Mouse (Mus musculus) midbrain, embryonic 15.5 days (tissue): Measurements from ENCODE around the gene Ftsj1. TPM values are rescaled to one million over a fixed set of nuclear protein-coding genes. Genes with fewer than 3 reads are reported as not detected.

Experiments used
- ATAC-seq: fragments of 200-750 bp; cut with Nextera tagmentation; replicated peaks from 2 replicates; pipeline ENCODE4 v1.8.0; 2017; ENCODE audit warnings: moderate TSS enrichment
- H3K27ac ChIP-seq: fragments of 300-500 bp; sonication (generic); 2 replicates; pipeline ENCODE4 v1.5.1; 2015; ENCODE audit warnings: mild to moderate bottlenecking, inconsistent platforms
- H3K27me3 ChIP-seq: fragments of 300-500 bp; sonication (generic); replicated peaks from 2 replicates; pipeline ENCODE4 v1.6.1; 2015; ENCODE audit warnings: inconsistent platforms
- H3K36me3 ChIP-seq: fragments of 300-500 bp; sonication (generic); replicated peaks from 2 replicates; pipeline ENCODE4 v1.6.1; 2015; ENCODE audit warnings: inconsistent platforms
- H3K4me1 ChIP-seq: fragments of 300-500 bp; sonication (generic); 2 replicates; pipeline ENCODE4 v1.6.1; 2015; ENCODE audit warnings: inconsistent platforms
- H3K4me2 ChIP-seq: fragments of 300-500 bp; sonication (generic); 2 replicates; pipeline ENCODE4 v1.6.1; 2015; ENCODE audit warnings: inconsistent platforms, mild to moderate bottlenecking, moderate library complexity
- H3K4me3 ChIP-seq: fragments of 300-500 bp; sonication (generic); 2 replicates; pipeline ENCODE4 v1.5.1; 2015; ENCODE audit warnings: mild to moderate bottlenecking, inconsistent platforms
- H3K9ac ChIP-seq: fragments of 300-500 bp; sonication (generic); 2 replicates; pipeline ENCODE4 v1.6.1; 2015; ENCODE audit warnings: mild to moderate bottlenecking, inconsistent platforms
- H3K9me3 ChIP-seq: fragments of 300-500 bp; sonication (generic); 2 replicates; pipeline ENCODE4 v1.6.1; 2016; ENCODE audit warnings: inconsistent platforms
- WGBS: fragments of 180-500 bp; shearing (Covaris S2); methylation state at CpG from one replicate; pipeline ENCODE4 v1.1.7; 2015; ENCODE audit warnings: mixed read lengths; 5-methylcytosine and 5-hydroxymethylcytosine counted together
- polyA plus RNA-seq: library from polyadenylated mRNA; unstranded; fragments of >200 nt; fragmentation: Nextera tagmentation; extraction: Ambion mirVana; gene quantifications from 2 replicates; pipeline ENCODE4 v1.2.1, GENCODE M21; 2015

Ftsj1 gene
- polyA plus RNA-seq, 1 experiment from 2014 or later, result 51.7 TPM

- H3K36me3 ChIP-seq, result no peaks in the 10 kb centered on the region
- no peak overlapping the region for H3K4me2 ChIP-seq
- peaks cover 6% of the 10 kb centered on the region for H3K4me1 ChIP-seq
- WGBS, result 91% methylated on average over 8 of the region's 8 CpGs
- no peak overlapping the region for H3K9ac ChIP-seq
- no peak for ATAC-seq
- H3K27ac ChIP-seq, result no peak overlapping the region
- H3K9me3 ChIP-seq, result no peaks in the 10 kb centered on the region
- no peaks in the 10 kb centered on the region for H3K27me3 ChIP-seq
- H3K4me3 ChIP-seq, result no peak overlapping the region
These were observed 3.6 kb downstream of the Ftsj1 start for GRCm38 (mm10) chrX:8248542-8249120.

- no peak overlapping the region for H3K9ac ChIP-seq
- no peak overlapping the region for H3K4me3 ChIP-seq
- no peak overlapping the region for H3K4me2 ChIP-seq
- H3K36me3 ChIP-seq, result no peaks in the 10 kb centered on the region
- H3K9me3 ChIP-seq, result no peaks in the 10 kb centered on the region
- no peak for ATAC-seq
- 83% methylated on average over 2 of the region's 2 CpGs for WGBS
- no peak overlapping the region for H3K27ac ChIP-seq
- peaks cover 6% of the 10 kb centered on the region for H3K4me1 ChIP-seq
- no peaks in the 10 kb centered on the region for H3K27me3 ChIP-seq
These were observed 4.5 kb downstream of the Ftsj1 start for GRCm38 (mm10) chrX:8247680-8248079.

- WGBS, result 65% methylated on average over 13 of the region's 13 CpGs
- ATAC-seq, result no peak
- Histone ChIP-seq H3K9ac (no peak overlapping the region), H3K27ac (no peak overlapping the region), H3K9me3 (no peaks in the 10 kb centered on the region), H3K4me3 (no peak overlapping the region), H3K27me3 (no peaks in the 10 kb centered on the region), H3K4me2 (no peak overlapping the region), H3K4me1 (no peaks in the 10 kb centered on the region), H3K36me3 (no peaks in the 10 kb centered on the region)
These were observed 13.3 kb downstream of the Ftsj1 start for GRCm38 (mm10) chrX:8238804-8239395.

- Histone ChIP-seq H3K4me3 (no peak overlapping the region), H3K9me3 (no peaks in the 10 kb centered on the region), H3K27me3 (no peaks in the 10 kb centered on the region), H3K36me3 (no peaks in the 10 kb centered on the region), H3K27ac (no peak overlapping the region), H3K9ac (no peak overlapping the region), H3K4me1 (no peaks in the 10 kb centered on the region), H3K4me2 (no peak overlapping the region)
- ATAC-seq, result no peak
- WGBS, result 82% methylated on average over 2 of the region's 2 CpGs
These were observed 15.5 kb downstream of the Ftsj1 start for GRCm38 (mm10) chrX:8236704-8237103.

GRCm38 (mm10) chrX:8233602-8234001 is 18.6 kb downstream of the Ftsj1 start:
- WGBS, result 69% methylated on average over 3 of the region's 3 CpGs
- Histone ChIP-seq H3K36me3 (no peaks in the 10 kb centered on the region), H3K9ac (no peak overlapping the region), H3K27ac (no peak overlapping the region), H3K9me3 (no peaks in the 10 kb centered on the region), H3K4me2 (no peak overlapping the region), H3K27me3 (no peaks in the 10 kb centered on the region), H3K4me3 (no peak overlapping the region), H3K4me1 (no peaks in the 10 kb centered on the region)
- ATAC-seq, result no peak

GRCm38 (mm10) chrX:8230272-8230671 is 21.9 kb downstream of the Ftsj1 start:
- Histone ChIP-seq H3K9ac (no peak overlapping the region), H3K4me1 (no peaks in the 10 kb centered on the region), H3K36me3 (no peaks in the 10 kb centered on the region), H3K9me3 (no peaks in the 10 kb centered on the region), H3K4me3 (no peak overlapping the region), H3K4me2 (no peak overlapping the region), H3K27ac (no peak overlapping the region), H3K27me3 (no peaks in the 10 kb centered on the region)
- ATAC-seq, result no peak
- 76% methylated on average over 4 of the region's 4 CpGs for WGBS

GRCm38 (mm10) chrX:8223473-8223872 is 28.7 kb downstream of the Ftsj1 start:
- Histone ChIP-seq H3K27ac (no peak overlapping the region), H3K4me3 (no peak overlapping the region), H3K27me3 (no peaks in the 10 kb centered on the region), H3K4me2 (no peak overlapping the region), H3K4me1 (no peaks in the 10 kb centered on the region), H3K9ac (no peak overlapping the region), H3K36me3 (no peaks in the 10 kb centered on the region), H3K9me3 (no peaks in the 10 kb centered on the region)
- 87% methylated on average over 7 of the region's 7 CpGs for WGBS
- ATAC-seq, result no peak

- Histone ChIP-seq H3K9ac (no peak overlapping the region), H3K36me3 (no peaks in the 10 kb centered on the region), H3K4me1 (no peaks in the 10 kb centered on the region), H3K27ac (no peak overlapping the region), H3K9me3 (no peaks in the 10 kb centered on the region), H3K4me3 (no peak overlapping the region), H3K27me3 (no peaks in the 10 kb centered on the region), H3K4me2 (no peak overlapping the region)
- ATAC-seq, result no peak
- 50% methylated on average over 7 of the region's 7 CpGs for WGBS
These were observed 29.4 kb downstream of the Ftsj1 start for GRCm38 (mm10) chrX:8222678-8223421.

GRCm38 (mm10) chrX:8222296-8222677 is 29.9 kb downstream of the Ftsj1 start:
- WGBS, result 78% methylated on average over 3 of the region's 3 CpGs
- H3K36me3 ChIP-seq, result no peaks in the 10 kb centered on the region
- no peaks in the 10 kb centered on the region for H3K4me1 ChIP-seq
- H3K4me2 ChIP-seq, result no peak overlapping the region
- no peak overlapping the region for H3K9ac ChIP-seq
- no peaks in the 10 kb centered on the region for H3K9me3 ChIP-seq
- ATAC-seq, result no peak
- no peak overlapping the region for H3K4me3 ChIP-seq
- no peaks in the 10 kb centered on the region for H3K27me3 ChIP-seq
- H3K27ac ChIP-seq, result no peak overlapping the region

- Histone ChIP-seq H3K27ac (no peak overlapping the region), H3K27me3 (no peaks in the 10 kb centered on the region), H3K9me3 (no peaks in the 10 kb centered on the region), H3K4me2 (no peak overlapping the region), H3K4me1 (no peaks in the 10 kb centered on the region), H3K9ac (no peak overlapping the region), H3K36me3 (no peaks in the 10 kb centered on the region), H3K4me3 (no peak overlapping the region)
- 29% methylated on average over 8 of the region's 8 CpGs for WGBS
- no peak for ATAC-seq
These were observed 32.6 kb downstream of the Ftsj1 start for GRCm38 (mm10) chrX:8219651-8220050.

- 53% methylated on average over 2 of the region's 2 CpGs for WGBS
- H3K27me3 ChIP-seq, result no peaks in the 10 kb centered on the region
- H3K9ac ChIP-seq, result no peak overlapping the region
- ATAC-seq, result no peak
- no peaks in the 10 kb centered on the region for H3K9me3 ChIP-seq
- H3K4me2 ChIP-seq, result no peak overlapping the region
- no peak overlapping the region for H3K4me3 ChIP-seq
- no peak overlapping the region for H3K27ac ChIP-seq
- H3K36me3 ChIP-seq, result no peaks in the 10 kb centered on the region
- no peaks in the 10 kb centered on the region for H3K4me1 ChIP-seq
These were observed 34.1 kb downstream of the Ftsj1 start for GRCm38 (mm10) chrX:8218114-8218513.

GRCm38 (mm10) chrX:8217383-8217782 is 34.8 kb downstream of the Ftsj1 start:
- no peak overlapping the region for H3K9ac ChIP-seq
- no peaks in the 10 kb centered on the region for H3K36me3 ChIP-seq
- H3K4me1 ChIP-seq, result no peaks in the 10 kb centered on the region
- no peak overlapping the region for H3K27ac ChIP-seq
- H3K4me3 ChIP-seq, result no peak overlapping the region
- no peaks in the 10 kb centered on the region for H3K9me3 ChIP-seq
- H3K27me3 ChIP-seq, result no peaks in the 10 kb centered on the region
- ATAC-seq, result no peak
- no peak overlapping the region for H3K4me2 ChIP-seq
- WGBS, result 44% methylated on average over 6 of the region's 6 CpGs
